Comparison of ENCODE assay signal across 8 mouse cellular contexts in the genomic region with DNA sequence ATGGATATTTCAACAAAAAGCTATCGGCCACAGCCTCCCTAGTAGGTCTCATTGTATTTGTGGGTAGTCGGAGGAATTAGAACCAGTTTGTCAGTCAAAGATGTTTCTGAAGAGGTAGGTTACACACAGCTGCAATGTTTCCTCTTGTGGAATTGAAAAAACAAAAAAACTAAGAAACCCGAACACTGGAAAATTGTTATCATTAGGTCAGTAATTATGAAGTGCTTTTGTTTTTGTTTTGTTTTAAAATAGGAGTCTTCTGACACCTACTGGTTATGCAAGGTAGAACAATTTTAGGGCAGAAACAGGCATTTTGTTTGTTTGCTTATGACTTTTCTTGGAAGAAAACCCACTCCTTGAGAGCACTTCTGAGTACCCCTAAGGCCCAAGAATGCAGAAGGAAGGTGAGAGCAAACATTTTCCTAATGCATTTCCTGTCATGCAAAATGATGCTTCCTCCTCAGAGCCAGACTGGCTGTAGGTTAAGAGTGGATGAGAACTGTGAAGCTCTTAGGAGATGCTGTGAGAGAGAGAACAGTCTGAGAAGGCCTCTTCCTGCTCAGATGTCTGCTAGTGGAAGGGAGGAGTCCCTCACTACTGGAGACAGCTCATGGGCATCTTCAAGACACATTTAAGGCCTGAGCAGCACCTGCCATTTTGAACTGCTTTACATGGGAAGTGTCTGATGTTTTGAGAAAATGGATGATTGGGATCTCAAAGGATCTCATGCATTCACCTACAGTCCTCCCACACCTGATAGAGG. TPM values are rescaled to one million over a fixed set of nuclear protein-coding genes. Genes with fewer than 3 reads are reported as not detected.
DNase-seq lines count a peak whose midpoint lies in the region; ATAC-seq and TF ChIP-seq lines count a peak whose summit lies in the region.

No protein-coding gene starts in this region.

- peak overlapping the region; percentile 62 for H3K4me3 ChIP-seq in gastrocnemius, adult 2 months
- no peak overlapping the region for H3K4me3 ChIP-seq in liver, embryonic 14.5 days (ENCODE audit: insufficient read depth in 1 of 2, low read depth in 2 of 2, low read length in 2 of 2)
- no peak overlapping the region for H3K4me3 ChIP-seq in liver, embryonic 12.5 days
- H3K4me3 ChIP-seq in embryonic facial prominence, embryonic 10.5 days: no peak overlapping the region

- H3K27me3 ChIP-seq in liver, embryonic 14.5 days (ENCODE audit: control insufficient read depth, insufficient read depth, low read length): no peaks in the 10 kb centered on the region
- no peaks in the 10 kb centered on the region for H3K27me3 ChIP-seq in liver, embryonic 12.5 days (replicated peaks)
- H3K27me3 ChIP-seq in embryonic facial prominence, embryonic 10.5 days (replicated peaks; ENCODE audit: low read depth, poor library complexity, severe bottlenecking): no peaks in the 10 kb centered on the region

- no peak for TF ChIP-seq EP300 in liver, embryonic 14.5 days (IDR thresholded peaks at IDR 0.05; ENCODE audit: low read depth)

- no peaks in the 10 kb centered on the region for H3K36me3 ChIP-seq in liver, embryonic 14.5 days (replicated peaks; ENCODE audit: control insufficient read depth, insufficient read depth, low read depth)
- H3K36me3 ChIP-seq in liver, embryonic 12.5 days: no peaks in the 10 kb centered on the region
- no peaks in the 10 kb centered on the region for H3K36me3 ChIP-seq in embryonic facial prominence, embryonic 10.5 days (replicated peaks)

- peaks cover 0 to 12% of the 10 kb centered on the region in 2 experiments; a peak in 2 of 4 replicates for H3K4me1 ChIP-seq in liver, embryonic 14.5 days (replicated peaks; ENCODE audit: control insufficient read depth in 2 of 2, insufficient read depth in 2 of 2, low read length in 1 of 2)
- peaks cover 23% of the 10 kb centered on the region; the same call in 1 of the 2 replicates for H3K4me1 ChIP-seq in liver, embryonic 12.5 days
- H3K4me1 ChIP-seq in embryonic facial prominence, embryonic 10.5 days: peaks cover 53% of the 10 kb centered on the region

- intact Hi-C loops in gastrocnemius, adult 2 months (cut with DNase I): loop anchor here (2.0 to 5.0 kb wide), 3 partner anchors 82 to 332 kb away; no protein-coding TSS in a partner anchor

- DNase-seq in gastrocnemius, adult 2 months: no peak
- DNase-seq in gastrocnemius, adult 8-10 months (ENCODE audit: low spot score in 2 of 2): no peak
- no peak for DNase-seq in liver, embryonic 14.5 days (ENCODE audit: low read depth in 3 of 3, low spot score in 3 of 3)
- no peak for DNase-seq in embryonic facial prominence, embryonic 10.5 days (ENCODE audit: low spot score)
- peak; percentile 46 for DNase-seq in naive thymus-derived CD4-positive, alpha-beta T cell, adult 2 months (ENCODE audit: low read depth)
- DNase-seq in left cerebral cortex, adult 8-10 months (ENCODE audit: low spot score in 2 of 2): no peak
- no peak for DNase-seq in urinary bladder, adult 18-20 months (ENCODE audit: low spot score in 2 of 2)

- no peaks in the 10 kb centered on the region for H3K9me3 ChIP-seq in liver, embryonic 14.5 days (ENCODE audit: control insufficient read depth, low read length)
- no peaks in the 10 kb centered on the region for H3K9me3 ChIP-seq in liver, embryonic 12.5 days (replicated peaks)
- no peaks in the 10 kb centered on the region for H3K9me3 ChIP-seq in embryonic facial prominence, embryonic 10.5 days

- no peak overlapping the region for H3K9ac ChIP-seq in liver, embryonic 14.5 days (replicated peaks)
- H3K9ac ChIP-seq in liver, embryonic 12.5 days: no peak overlapping the region

- peak overlapping the region; percentile 64 for H3K27ac ChIP-seq in gastrocnemius, adult 2 months
- no peak overlapping the region for H3K27ac ChIP-seq in liver, embryonic 14.5 days
- H3K27ac ChIP-seq in liver, embryonic 12.5 days: no peak overlapping the region
- peak overlapping the region; percentile 41; the same call in 1 of the 2 replicates for H3K27ac ChIP-seq in embryonic facial prominence, embryonic 10.5 days (replicated peaks)

- TF ChIP-seq CTCF in gastrocnemius, adult 2 months (IDR thresholded peaks at IDR 0.05): peak; percentile 80
- peak; percentile 33; the same call in 1 of the 2 replicates for TF ChIP-seq CTCF in liver, embryonic 14.5 days (IDR thresholded peaks at IDR 0.05; ENCODE audit: low read depth)

- 30% methylated on average over 3 of the region's 3 CpGs for WGBS in liver, embryonic 14.5 days (ENCODE audit: insufficient replicate concordance)
- WGBS in liver, embryonic 12.5 days (ENCODE audit: insufficient replicate concordance): 38% methylated on average over 3 of the region's 3 CpGs
- 48% methylated on average over 3 of the region's 3 CpGs for WGBS in embryonic facial prominence, embryonic 10.5 days

- ATAC-seq in liver, embryonic 14.5 days (ENCODE audit: insufficient read depth): no peak
- no peak for ATAC-seq in liver, embryonic 12.5 days

- H3K4me2 ChIP-seq in liver, embryonic 14.5 days (ENCODE audit: low read depth): no peak overlapping the region
- no peak overlapping the region for H3K4me2 ChIP-seq in liver, embryonic 12.5 days

RNA-seq across cellular contexts. Expression of a gene that starts 14.9 kb away (rescaled TPM):
- total RNA-seq in gastrocnemius, adult 2 months (2021): 10 to 100 TPM; 30.6 to 32.4 TPM
- total RNA-seq in gastrocnemius, adult 8-10 months (2022): 10 to 100 TPM; 16.8 to 33.2 (median 27.0) TPM
- polyA plus RNA-seq in liver, embryonic 14.5 days (2012; rRNA removed): 1.7 and 2.0 TPM in 2 replicates
- polyA plus RNA-seq in liver, embryonic 14.5 days (2014; fragmentation: Nextera tagmentation; extraction: Ambion mirVana): 2.0 and 2.3 TPM in 2 replicates
- 3.5 and 4.5 TPM in 2 replicates for polyA plus RNA-seq in liver, embryonic 12.5 days (2016; fragmentation: Nextera tagmentation; extraction: Ambion mirVana)
- polyA plus RNA-seq in embryonic facial prominence, embryonic 10.5 days (2016; fragmentation: Nextera tagmentation; extraction: Ambion mirVana): 10.2 and 11.5 TPM in 2 replicates
- total RNA-seq in left cerebral cortex, adult 8-10 months (2022): 1 to 10 TPM; 6.1 to 7.8 (median 7.1) TPM

RNA-seq across cellular contexts. Expression of a gene that starts 15.1 kb away (rescaled TPM):
- total RNA-seq in gastrocnemius, adult 2 months (2021): 10 to 100 TPM; 13.2 to 19.6 TPM
- 10 to 100 TPM; 13.9 to 18.6 (median 15.0) TPM for total RNA-seq in gastrocnemius, adult 8-10 months (2022)
- 4.0 and 5.4 TPM in 2 replicates for polyA plus RNA-seq in liver, embryonic 14.5 days (2012; rRNA removed)
- polyA plus RNA-seq in liver, embryonic 14.5 days (2014; fragmentation: Nextera tagmentation; extraction: Ambion mirVana): 12.7 and 13.6 TPM in 2 replicates
- polyA plus RNA-seq in liver, embryonic 12.5 days (2016; fragmentation: Nextera tagmentation; extraction: Ambion mirVana): 16.0 and 16.7 TPM in 2 replicates
- 15.8 and 18.0 TPM in 2 replicates for polyA plus RNA-seq in embryonic facial prominence, embryonic 10.5 days (2016; fragmentation: Nextera tagmentation; extraction: Ambion mirVana)
- 10 to 100 TPM; 54.1 to 58.9 (median 56.9) TPM for total RNA-seq in left cerebral cortex, adult 8-10 months (2022)

Comparison
In these comparisons a context has a peak if more than half of its experiments do, and no peak if none do; other contexts are left out.
1. H3K27ac ChIP-seq: peak in gastrocnemius, adult 2 months (single experiment) and embryonic facial prominence, embryonic 10.5 days (single experiment); none in liver, embryonic 14.5 days (single experiment) and liver, embryonic 12.5 days (single experiment).